Mouse (Mus musculus) forebrain, embryonic 14.5 days (tissue): ENCODE measurements around the gene Rnls. TPM values are rescaled to one million over a fixed set of nuclear protein-coding genes. Genes with fewer than 3 reads are reported as not detected.

Experiments used
- ATAC-seq: fragments of 200-750 bp; cut with Nextera tagmentation; 2 replicates; pipeline ENCODE4 v1.8.0; 2017; ENCODE audit warnings: mild to moderate bottlenecking, moderate library complexity
- DNase-seq: peaks from one replicate; pipeline ENCODE4 v3.0.0-alpha.2; 2015; ENCODE audit warnings: low spot score
- H3K27ac ChIP-seq: fragments of 300-500 bp; sonication (generic); 2 replicates; pipeline ENCODE4 v1.5.1; 2014; ENCODE audit warnings: low read depth, mild to moderate bottlenecking, control low read depth, low read length, moderate library complexity
- H3K27me3 ChIP-seq: fragments of 300-500 bp; sonication (generic); replicated peaks from 2 replicates; pipeline ENCODE4 v1.6.1; 2014; ENCODE audit warnings: low read length, control low read depth, mixed read lengths; ENCODE audit not compliant: control insufficient read depth, insufficient read depth
- H3K36me3 ChIP-seq: fragments of 300-500 bp; sonication (generic); 2 replicates; pipeline ENCODE4 v1.6.1; 2014; ENCODE audit warnings: low read length, control low read depth; ENCODE audit not compliant: control insufficient read depth, insufficient read depth
- H3K4me1 ChIP-seq: fragments of 300-500 bp; sonication (generic); 2 replicates; pipeline ENCODE4 v1.6.1; 2014; ENCODE audit warnings: antibody characterized with exemption, low read length, control low read depth; ENCODE audit not compliant: control insufficient read depth, insufficient read depth
- H3K4me2 ChIP-seq: fragments of 300-500 bp; sonication (generic); 2 replicates; pipeline ENCODE4 v1.6.1; 2014; ENCODE audit warnings: mild to moderate bottlenecking, control low read depth, low read length
- H3K4me3 ChIP-seq: fragments of 300-500 bp; sonication (generic); 2 replicates; pipeline ENCODE4 v1.5.1; 2014; ENCODE audit warnings: low read depth, low read length, control low read depth
- H3K9ac ChIP-seq: fragments of 300-500 bp; sonication (generic); 2 replicates; pipeline ENCODE4 v1.6.1; 2014; ENCODE audit warnings: mild to moderate bottlenecking, low read length, control low read depth, moderate library complexity
- H3K9me3 ChIP-seq: fragments of 300-500 bp; sonication (generic); replicated peaks from 2 replicates; pipeline ENCODE4 v1.6.1; 2016; ENCODE audit warnings: low read length, control low read depth, mixed read lengths; ENCODE audit not compliant: control insufficient read depth
- WGBS: fragments of 180-500 bp; shearing (Covaris S2); extraction: QIAGEN DNeasy Blood & Tissue Kit; methylation state at CpG from one replicate; pipeline ENCODE4 v1.1.7; 2014; 5-methylcytosine and 5-hydroxymethylcytosine counted together
- microRNA-seq: library from miRNA; unstranded; fragments of <30 nt; microRNA quantifications from one replicate; pipeline ENCODE4, GENCODE M21; 2016
- polyA plus RNA-seq: library from polyadenylated mRNA; unstranded; fragments of >200 nt; fragmentation: Nextera tagmentation; extraction: Ambion mirVana; gene quantifications from 2 replicates; pipeline ENCODE4 v1.2.1, GENCODE M21; 2014

Rnls gene
- polyA plus RNA-seq, 1 experiment from 2014 or later = 10.7 TPM

GRCm38 (mm10) chr19:33087961-33088360, 304.1 kb downstream of the Rnls start:
- ATAC-seq (no peak), DNase-seq (no peak)
- Histone ChIP-seq H3K4me2 (no peak overlapping the region), H3K4me3 (no peak overlapping the region), H3K4me1 (no peaks in the 10 kb centered on the region), H3K36me3 (no peaks in the 10 kb centered on the region), H3K27ac (no peak overlapping the region), H3K9me3 (no peaks in the 10 kb centered on the region), H3K27me3 (no peaks in the 10 kb centered on the region), H3K9ac (no peak overlapping the region)
- WGBS = 58% methylated on average over 4 of the region's 4 CpGs

Small RNA genes within 50 kb of the gene (microRNA-seq; reads per million reads assigned to microRNA genes)
- 2.4 reads per million, percentile 14 among the genes with 10 or more reads in this experiment for gene Mir3970

Other genes with a start within 250 kb of the Rnls start
- not detected in 2 replicates for gene Lipo4, start 125.5 kb upstream of the Rnls start, polyA plus RNA-seq
- gene Gm8978, start 233.0 kb upstream of the Rnls start, polyA plus RNA-seq = not detected in 2 replicates